Mouse (Mus musculus) testis, adult 10 weeks (tissue): ENCODE results near the gene Zfp36l2. TPM values are rescaled to one million over a fixed set of nuclear protein-coding genes. Genes with fewer than 3 reads are reported as not detected.

Source experiments
- polyA plus RNA-seq: library from polyadenylated mRNA; stranded (reverse); fragments of 350-450 nt; fragmentation: Illumina TruSeq; extraction: RNeasy Lipid Tissue Mini Kit (QIAGEN cat#74804); gene quantifications from one replicate; pipeline ENCODE4 v1.2.3, GENCODE M21; 2014; ENCODE audit warnings: low read depth, low replicate concordance

The Zfp36l2 gene
- polyA plus RNA-seq = 13.8 TPM

DNA sequence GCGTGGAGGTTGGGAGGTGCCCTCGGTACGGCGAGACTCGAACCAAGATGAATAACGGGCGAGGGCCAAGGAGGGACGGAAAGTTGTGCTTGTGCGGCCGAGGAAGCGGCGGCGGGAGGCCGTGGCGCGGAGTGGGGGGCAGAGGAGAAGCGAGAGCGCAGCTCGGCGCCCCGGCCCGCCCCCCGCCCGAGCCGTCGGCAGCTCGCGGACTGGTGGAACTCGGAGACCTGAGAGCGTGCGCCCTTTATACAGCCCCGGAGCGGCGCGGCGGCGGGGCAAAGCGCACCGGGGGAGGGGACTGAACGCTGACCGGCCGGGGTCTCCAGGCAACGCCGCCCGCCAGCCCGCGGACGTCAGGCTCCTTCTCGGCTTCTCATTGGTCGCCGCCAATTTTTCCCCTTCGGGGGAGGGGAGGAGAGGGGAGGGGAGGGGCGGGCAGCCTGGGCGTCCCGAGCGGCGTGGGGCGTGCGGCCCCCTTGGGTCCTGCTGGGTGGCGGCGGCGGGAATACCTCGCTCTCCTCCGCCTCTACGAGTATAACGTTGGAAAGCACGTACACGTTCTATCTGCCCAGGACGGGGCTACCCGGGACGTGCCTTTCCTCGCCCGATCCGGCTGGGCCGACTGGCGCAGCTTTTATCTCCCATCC is at the start of gene Zfp36l2:
Gene Zfp36l2 (minus strand): TSS at position 221 of the 647 bp plus-strand sequence.

